Mouse (Mus musculus) testis, adult 2 months (tissue): Measurements from ENCODE around the gene Galnt3. TPM values are rescaled to one million over a fixed set of nuclear protein-coding genes. Genes with fewer than 3 reads are reported as not detected.
A peak's percentile ranks its signal among the peaks of the same experiment; 100 is the strongest.

Experiments used
- H3K27ac ChIP-seq: fragments of 200-500 bp; 2 replicates; pipeline ENCODE4 v1.5.1; 2012; ENCODE audit warnings: low read depth, low read length; ENCODE audit not compliant: control insufficient read depth, insufficient read depth
- H3K27me3 ChIP-seq: fragments of 200-500 bp; 2 replicates; pipeline ENCODE4 v1.6.1; 2012; ENCODE audit warnings: mild to moderate bottlenecking, low read length, moderate library complexity; ENCODE audit not compliant: control insufficient read depth, insufficient read depth
- H3K36me3 ChIP-seq: fragments of 200-500 bp; 2 replicates; pipeline ENCODE4 v1.6.1; 2012; ENCODE audit warnings: mild to moderate bottlenecking, low read length; ENCODE audit not compliant: control insufficient read depth, insufficient read depth
- H3K4me1 ChIP-seq: fragments of 200-500 bp; 2 replicates; pipeline ENCODE4 v1.6.1; 2012; ENCODE audit warnings: low read length; ENCODE audit not compliant: control insufficient read depth, insufficient read depth
- H3K4me3 ChIP-seq: fragments of 200-500 bp; 2 replicates; pipeline ENCODE4 v1.5.1; 2012; ENCODE audit warnings: low read depth, mild to moderate bottlenecking, low read length, moderate library complexity, mixed read lengths; ENCODE audit not compliant: control insufficient read depth
- CTCF ChIP-seq: fragments of 200-500 bp; IDR thresholded peaks from 2 replicates; pipeline ENCODE4 v1.5.1; 2012; ENCODE audit warnings: low read depth, mild to moderate bottlenecking, inconsistent platforms, low read length, moderate library complexity; ENCODE audit not compliant: control insufficient read depth, insufficient read depth, insufficient replicate concordance
- POLR2A ChIP-seq: fragments of 200-500 bp; IDR thresholded peaks from 2 replicates; pipeline ENCODE4 v1.6.1; 2012; ENCODE audit warnings: low read depth, mild to moderate bottlenecking, inconsistent platforms, low read length, moderate library complexity; ENCODE audit not compliant: control insufficient read depth
- polyA plus RNA-seq: library from polyadenylated mRNA; depleted of rRNA; stranded (reverse); fragments of >200 nt; gene quantifications from 2 replicates; pipeline ENCODE4 v1.2.3, GENCODE M21; 2012

The Galnt3 gene
- polyA plus RNA-seq, 1 experiment = 83.9 TPM

DNA sequence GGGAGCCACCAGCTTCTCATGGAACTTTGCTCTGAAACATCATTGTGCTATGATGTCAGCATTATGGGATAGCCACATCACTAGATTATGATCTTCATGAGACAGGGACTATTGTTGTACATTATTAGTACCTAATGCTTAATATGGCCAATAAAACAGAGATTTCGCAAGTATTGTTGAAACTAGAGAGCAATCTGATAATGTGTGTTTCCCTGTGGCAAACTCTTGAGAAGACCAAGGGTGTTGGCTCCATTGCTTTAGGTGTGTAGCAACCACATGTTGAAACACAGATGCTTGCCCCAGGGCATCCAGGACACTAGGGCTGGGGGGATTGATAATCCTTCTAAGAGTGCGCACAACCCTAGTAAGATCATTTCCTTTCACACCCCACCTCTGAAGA lies 44.1 kb downstream of the Galnt3 start:
- no peak overlapping the region for H3K4me3 ChIP-seq
- no peak overlapping the region for H3K27ac ChIP-seq
- H3K27me3 ChIP-seq = no peaks in the 10 kb centered on the region
- TF ChIP-seq POLR2A (no peak), CTCF (no peak)
- H3K36me3 ChIP-seq = no peaks in the 10 kb centered on the region
- H3K4me1 ChIP-seq = no peaks in the 10 kb centered on the region

DNA sequence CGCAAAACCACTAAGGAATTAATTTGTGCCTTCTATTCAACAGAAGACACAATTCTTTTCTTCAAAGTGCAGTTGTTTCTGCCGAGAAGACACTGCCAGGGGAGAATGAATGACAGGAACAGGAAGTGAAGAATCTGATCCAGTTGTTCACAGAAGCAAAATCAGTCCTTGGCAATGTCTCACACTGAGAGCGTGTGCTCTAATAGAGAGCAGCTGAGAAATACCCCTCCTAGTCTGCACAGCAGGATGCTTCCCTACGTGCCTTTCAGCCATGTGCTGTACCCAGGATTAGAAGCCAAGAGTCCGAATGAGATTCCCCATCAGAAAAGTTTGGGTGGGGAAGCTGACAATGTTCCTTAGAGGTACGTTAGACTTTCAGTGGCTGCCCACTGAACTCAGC lies 55.3 kb downstream of the Galnt3 start:
- Histone ChIP-seq H3K4me1 (no peaks in the 10 kb centered on the region), H3K36me3 (no peaks in the 10 kb centered on the region), H3K27me3 (no peaks in the 10 kb centered on the region), H3K27ac (no peak overlapping the region), H3K4me3 (no peak overlapping the region)
- TF ChIP-seq POLR2A (no peak), CTCF (no peak)

DNA sequence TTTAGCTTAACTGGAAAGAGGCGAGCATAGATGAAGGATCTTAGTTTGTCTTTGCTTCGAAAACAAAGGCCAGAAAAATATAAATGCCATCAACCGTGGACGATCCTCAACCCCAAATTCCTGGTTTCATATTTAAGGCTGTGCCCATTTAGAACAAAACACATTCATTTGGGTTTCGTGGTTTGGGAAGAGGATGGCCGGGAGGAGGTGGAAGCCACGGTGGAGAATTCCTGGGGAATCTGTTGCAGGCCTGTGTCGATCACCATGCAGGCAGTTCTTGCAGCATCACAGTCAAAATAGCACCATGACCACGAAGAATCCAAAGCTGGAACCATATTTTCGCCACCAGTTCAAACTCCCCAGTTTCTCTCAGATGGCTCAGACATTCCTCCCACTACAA lies 61.5 kb downstream of the Galnt3 start:
- Histone ChIP-seq H3K27me3 (no peaks in the 10 kb centered on the region), H3K4me3 (no peak overlapping the region), H3K36me3 (no peaks in the 10 kb centered on the region), H3K4me1 (no peaks in the 10 kb centered on the region), H3K27ac (no peak overlapping the region)
- TF ChIP-seq CTCF (no peak), POLR2A (no peak)

DNA sequence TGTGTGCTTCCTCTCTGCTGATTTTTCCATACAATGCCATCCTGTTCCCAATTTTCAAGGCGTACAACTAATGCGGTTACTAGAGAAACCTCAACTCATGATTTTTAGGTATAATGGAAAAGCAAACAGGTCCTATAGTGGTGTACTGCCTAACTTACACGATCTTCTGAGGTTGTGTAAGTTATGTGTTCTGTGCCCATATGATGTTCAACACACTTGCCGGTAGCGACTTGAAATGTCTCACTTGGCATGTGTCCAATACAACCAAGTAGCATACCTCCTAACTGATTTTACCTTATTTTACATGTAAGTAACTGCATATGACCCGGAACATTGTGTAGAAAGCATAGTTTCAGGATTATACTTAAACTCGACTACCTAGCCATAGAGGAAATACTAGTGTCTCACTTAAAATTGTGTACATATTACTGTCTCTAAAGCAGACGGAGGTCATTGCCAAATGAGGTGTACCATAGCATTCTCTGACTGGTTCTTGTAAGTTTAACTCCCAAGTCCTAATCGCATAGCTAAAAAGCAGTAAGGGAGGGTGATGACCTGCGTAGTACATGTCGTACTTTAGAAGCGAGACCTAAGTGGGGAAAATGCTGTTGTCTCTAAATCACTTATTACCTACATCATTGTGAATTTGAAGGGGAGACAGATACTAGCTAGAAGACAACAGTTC lies 80.2 kb downstream of the Galnt3 start:
- no peaks in the 10 kb centered on the region for H3K27me3 ChIP-seq
- no peak overlapping the region for H3K27ac ChIP-seq
- no peaks in the 10 kb centered on the region for H3K36me3 ChIP-seq
- no peak overlapping the region for H3K4me3 ChIP-seq
- H3K4me1 ChIP-seq = peaks cover 9% of the 10 kb centered on the region
- TF ChIP-seq CTCF = no peak
- no peak for TF ChIP-seq POLR2A

DNA sequence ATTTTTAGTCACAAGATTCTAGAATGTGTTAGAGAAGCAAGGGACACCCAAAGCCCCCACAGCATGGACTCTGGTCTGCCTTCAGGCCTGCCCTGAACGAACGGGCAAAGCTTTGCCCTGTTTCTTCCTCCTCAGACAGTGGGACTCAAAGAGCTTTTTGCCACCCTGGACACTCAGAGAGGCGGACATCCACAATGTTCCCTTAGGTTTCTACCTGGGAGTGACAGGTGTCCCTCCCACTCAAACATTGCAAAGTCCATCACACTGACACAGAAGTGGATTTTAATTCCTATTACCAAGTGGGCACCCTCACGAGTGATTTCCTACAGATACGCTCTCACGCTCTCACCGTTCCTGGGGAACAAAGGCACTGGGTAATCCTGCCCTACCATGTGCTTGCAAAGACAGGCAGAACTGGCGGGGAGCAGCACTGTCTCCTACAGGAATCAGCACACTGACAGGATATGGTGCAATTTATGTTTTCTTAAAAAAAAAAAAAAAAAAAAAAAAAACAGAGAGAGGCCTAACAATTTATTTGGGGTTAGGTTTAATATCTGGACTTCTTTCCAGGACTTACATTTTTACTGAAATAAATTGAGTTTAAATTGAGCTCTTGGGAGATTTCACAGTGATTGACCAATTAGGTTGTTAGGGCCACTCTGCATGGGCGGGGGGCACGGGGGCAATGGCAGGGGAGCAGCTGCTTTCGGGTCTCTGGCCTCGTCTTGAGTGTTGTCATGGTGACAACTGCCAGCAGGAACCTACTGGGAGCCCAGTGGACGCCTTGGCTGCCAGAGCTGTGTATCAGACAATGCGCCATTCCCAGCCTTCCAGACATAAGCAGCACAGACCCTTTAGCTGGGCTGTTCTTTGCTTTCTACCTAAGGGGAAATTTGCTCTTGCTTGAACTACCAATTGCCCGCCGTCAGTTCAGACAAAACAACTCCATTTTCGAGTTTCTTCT lies 81.1 kb downstream of the Galnt3 start:
- H3K4me3 ChIP-seq = no peak overlapping the region
- TF ChIP-seq CTCF (no peak), POLR2A (peak; percentile 24; the same call in 1 of the 2 replicates)
- H3K27me3 ChIP-seq = no peaks in the 10 kb centered on the region
- no peak overlapping the region for H3K27ac ChIP-seq
- H3K4me1 ChIP-seq = peaks cover 9% of the 10 kb centered on the region
- H3K36me3 ChIP-seq = no peaks in the 10 kb centered on the region

GRCm38 (mm10) chr2:66041917-66042419 lies 82.8 kb downstream of the Galnt3 start:
- TF ChIP-seq CTCF (no peak), POLR2A (no peak)
- no peaks in the 10 kb centered on the region for H3K27me3 ChIP-seq
- H3K27ac ChIP-seq = no peak overlapping the region
- no peaks in the 10 kb centered on the region for H3K36me3 ChIP-seq
- peaks cover 9% of the 10 kb centered on the region for H3K4me1 ChIP-seq
- peak overlapping the region; percentile 39 for H3K4me3 ChIP-seq

DNA sequence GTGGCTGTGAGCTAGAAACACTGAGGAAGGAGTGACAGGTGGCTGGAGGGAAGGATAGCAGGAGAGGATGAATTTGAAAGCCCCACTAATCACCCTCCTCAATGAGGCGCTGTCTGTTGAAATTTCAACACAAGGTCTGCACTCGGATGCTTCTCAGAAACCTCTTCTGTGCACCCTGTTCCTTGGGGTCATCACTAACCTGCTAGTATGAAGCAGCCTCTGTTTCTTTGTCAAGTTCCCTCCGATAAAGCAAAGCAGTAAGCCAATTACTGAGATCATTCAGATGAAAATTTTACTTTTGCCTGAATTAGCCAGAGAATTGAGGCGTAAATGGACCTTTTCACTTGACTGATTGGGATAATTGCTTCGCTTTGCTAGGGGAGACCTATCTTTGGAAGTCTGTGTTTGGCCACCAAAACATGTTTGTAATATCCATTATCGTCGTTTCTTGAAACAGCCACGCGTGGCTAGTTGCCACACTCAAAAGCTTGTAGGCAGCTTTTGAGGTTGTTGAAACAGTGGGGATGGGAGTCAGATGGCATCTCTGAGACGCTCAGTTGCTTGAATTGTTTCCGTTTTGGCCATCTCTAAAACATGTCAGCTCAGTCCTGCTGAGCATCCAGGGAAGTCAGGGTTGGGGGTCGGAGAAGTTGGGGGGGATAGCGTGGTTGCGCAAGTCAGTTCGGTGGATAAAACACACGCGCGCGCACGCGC lies 83.4 kb downstream of the Galnt3 start:
- H3K27me3 ChIP-seq = no peaks in the 10 kb centered on the region
- TF ChIP-seq CTCF (no peak), POLR2A (no peak)
- peak overlapping the region; percentile 32 for H3K4me3 ChIP-seq
- H3K36me3 ChIP-seq = no peaks in the 10 kb centered on the region
- H3K4me1 ChIP-seq = peaks cover 9% of the 10 kb centered on the region
- H3K27ac ChIP-seq = no peak overlapping the region
